Mouse (Mus musculus) monocyte, adult 2 months (primary cell): ENCODE measurements around the gene Arhgap29.

Experiments used
- DNase-seq, 2 experiments: peaks; one replicate each; pipeline ENCODE4 v3.0.0; 2022; ENCODE audit warnings: low spot score in 2 of 2, low read depth in 1 of 2

Gene Arhgap29

GRCm38 (mm10) chr3:122064556-122065410 lies 112.4 kb downstream of the Arhgap29 start:
- DNase-seq: no peak
